Mouse (Mus musculus) Muller cell, postnatal 12 days (primary cell): ENCODE measurements around the gene Pbld2.
A peak's percentile ranks its signal among the peaks of the same experiment; 100 is the strongest.
"Not testable (repeated sequence)": the region's sequence is repeated elsewhere in the genome, so short reads cannot be mapped to it uniquely, and the experiment has no call there.

Source experiments
- DNase-seq: peaks from one replicate; pipeline ENCODE4 v3.0.0-alpha.2; 2015; ENCODE audit errors: inconsistent ontology term

The Pbld2 gene

GRCm38 (mm10) chr10:63025491-63026011 lies 1.4 kb downstream of the Pbld2 start:
- peak; percentile 85 for DNase-seq

- DNase-seq: peak; percentile 24
Observed at GRCm38 (mm10) chr10:63026156-63026794, 2.2 kb downstream of the Pbld2 start.

- DNase-seq: no peak
Observed at GRCm38 (mm10) chr10:63026795-63027160, 2.7 kb downstream of the Pbld2 start.

GRCm38 (mm10) chr10:63027376-63028161 lies 3.5 kb downstream of the Pbld2 start:
- no peak for DNase-seq

- DNase-seq: no peak
Observed at GRCm38 (mm10) chr10:63028396-63028795, 4.3 kb downstream of the Pbld2 start.

GRCm38 (mm10) chr10:63032267-63032666 lies 8.2 kb downstream of the Pbld2 start:
- no peak for DNase-seq

- no peak for DNase-seq
Observed at GRCm38 (mm10) chr10:63032956-63033355, 8.8 kb downstream of the Pbld2 start.

- no peak for DNase-seq
Observed at GRCm38 (mm10) chr10:63038571-63039320, 14.6 kb downstream of the Pbld2 start.

GRCm38 (mm10) chr10:63039867-63040628 lies 15.9 kb downstream of the Pbld2 start:
- no peak for DNase-seq

- DNase-seq: no peak
Observed at GRCm38 (mm10) chr10:63043154-63043553, 19.0 kb downstream of the Pbld2 start.

GRCm38 (mm10) chr10:63047751-63048150 lies 23.6 kb downstream of the Pbld2 start:
- no peak for DNase-seq

GRCm38 (mm10) chr10:63049106-63049505 lies 25.0 kb downstream of the Pbld2 start:
- no peak for DNase-seq

GRCm38 (mm10) chr10:63051267-63051666 lies 27.2 kb downstream of the Pbld2 start:
- no peak for DNase-seq

GRCm38 (mm10) chr10:63052011-63052410 lies 27.9 kb downstream of the Pbld2 start:
- DNase-seq: no peak

GRCm38 (mm10) chr10:63053007-63053406 lies 28.9 kb downstream of the Pbld2 start:
- DNase-seq: no peak

GRCm38 (mm10) chr10:63054071-63054470 lies 30.0 kb downstream of the Pbld2 start:
- DNase-seq: not testable (repeated sequence)

GRCm38 (mm10) chr10:63054586-63054985 lies 30.5 kb downstream of the Pbld2 start:
- DNase-seq: no peak

- DNase-seq: no peak
Observed at GRCm38 (mm10) chr10:63056966-63057750, 33.0 kb downstream of the Pbld2 start.

GRCm38 (mm10) chr10:63059862-63060261 lies 35.7 kb downstream of the Pbld2 start, which contains the start of gene Pbld1:
TSS of gene Pbld1 (plus strand) at chr10:63060162.
- DNase-seq: no peak

GRCm38 (mm10) chr10:63060406-63060805 lies 36.3 kb downstream of the Pbld2 start:
- DNase-seq: no peak

- DNase-seq: no peak
Observed at GRCm38 (mm10) chr10:63061266-63061665, 37.2 kb downstream of the Pbld2 start.
